Mouse (Mus musculus): ENCODE results near the gene Wdr82.

The Wdr82 gene

DNA sequence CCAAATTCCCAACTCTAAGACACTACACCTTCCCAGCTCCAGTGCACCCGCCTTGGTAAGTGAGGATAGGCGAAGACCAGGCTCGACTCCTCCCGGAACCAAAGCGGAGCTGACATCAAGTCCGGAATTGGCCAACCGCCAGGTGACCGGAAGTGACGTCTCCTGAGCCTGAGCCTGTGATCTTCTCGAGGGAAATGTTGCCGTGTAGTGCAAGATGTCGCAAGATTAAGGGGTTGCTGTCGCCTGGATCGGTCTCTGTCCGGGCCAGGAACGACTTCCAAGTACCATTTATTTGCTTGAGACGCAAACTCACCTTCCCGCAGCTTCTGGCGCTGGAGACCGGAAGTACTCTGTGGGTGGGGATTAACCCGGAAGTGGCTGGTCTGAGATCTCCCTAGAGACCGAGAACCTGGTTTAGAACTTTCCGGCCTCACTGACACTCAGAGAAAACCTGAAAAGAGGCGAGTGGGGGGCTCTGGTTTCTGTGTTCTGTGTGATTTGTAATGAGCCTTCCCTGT is 10.9 kb upstream of the Wdr82 start:
- in situ Hi-C loops (cut with MboI, MseI): loop anchor here in 1 of 2 experiments (10.0 kb wide), 2 partner anchors 1105 to 1885 kb away; partner anchors contain the start of gene Mrpl3

DNA sequence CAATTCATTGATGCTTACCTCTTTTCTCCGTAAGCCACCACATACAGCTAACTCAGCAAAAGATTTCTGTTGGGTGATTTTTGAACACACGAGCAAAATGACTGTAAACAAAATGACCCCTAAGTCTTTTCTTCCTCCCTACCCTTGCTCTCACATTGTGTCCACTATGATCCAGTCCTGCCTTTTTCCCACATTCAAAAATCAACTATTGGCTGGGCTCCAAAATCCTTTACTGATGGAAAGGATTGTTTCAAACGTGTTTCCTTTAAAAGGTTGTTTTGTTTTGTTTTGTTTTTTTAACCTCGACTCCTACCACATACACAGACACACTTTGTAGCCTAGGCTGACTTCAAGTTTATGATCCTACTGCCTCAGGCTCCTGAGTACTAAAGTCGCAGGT is 10.3 kb upstream of the Wdr82 start:
- in situ Hi-C loops (cut with MboI, MseI): no loop called here

DNA sequence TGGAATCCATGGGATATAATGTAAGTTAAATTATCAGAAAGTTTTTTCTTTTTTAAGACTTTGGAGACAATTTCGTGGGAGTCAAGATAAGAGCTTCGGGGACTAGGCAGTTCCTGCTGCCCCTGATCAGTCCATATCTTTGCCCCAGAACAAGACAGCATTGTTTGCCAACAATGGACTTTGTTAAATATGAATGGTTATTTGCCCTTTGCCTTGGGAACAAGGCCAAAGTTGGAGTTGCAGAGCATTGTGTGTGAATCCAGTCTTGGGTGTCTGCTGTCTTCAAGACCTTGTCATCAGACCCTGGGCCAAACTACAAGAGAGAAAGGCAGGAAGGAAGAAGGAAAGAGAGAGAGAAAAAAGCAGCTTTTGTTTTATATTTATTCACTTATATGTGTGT is 4.0 kb upstream of the Wdr82 start:
- in situ Hi-C loops (cut with MboI, MseI): loop anchor here in 1 of 2 experiments (5.0 kb wide), 1 partner anchor 41 kb away; no protein-coding TSS in a partner anchor

DNA sequence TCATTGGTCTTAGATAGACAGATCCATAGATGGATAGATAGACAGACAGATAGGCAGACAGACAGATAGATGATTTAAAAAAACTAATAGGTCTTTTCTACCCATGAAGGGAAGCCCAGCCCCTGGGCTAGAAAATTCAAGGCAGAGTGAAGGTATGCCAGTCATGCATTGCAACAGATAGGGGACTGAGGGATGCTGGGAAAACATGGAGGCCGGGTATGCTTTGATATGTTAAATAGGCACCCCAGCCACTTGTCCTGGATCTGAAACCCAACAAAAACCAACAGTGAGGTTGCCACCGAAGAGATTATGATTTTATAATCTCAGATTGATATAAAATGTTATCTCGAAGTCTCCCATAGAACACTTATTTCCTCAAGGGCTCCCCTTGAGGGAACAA is 3.5 kb upstream of the Wdr82 start:
- in situ Hi-C loops (cut with MboI, MseI): loop anchor here in 1 of 2 experiments (5.0 kb wide), 1 partner anchor 40 kb away; no protein-coding TSS in a partner anchor

DNA sequence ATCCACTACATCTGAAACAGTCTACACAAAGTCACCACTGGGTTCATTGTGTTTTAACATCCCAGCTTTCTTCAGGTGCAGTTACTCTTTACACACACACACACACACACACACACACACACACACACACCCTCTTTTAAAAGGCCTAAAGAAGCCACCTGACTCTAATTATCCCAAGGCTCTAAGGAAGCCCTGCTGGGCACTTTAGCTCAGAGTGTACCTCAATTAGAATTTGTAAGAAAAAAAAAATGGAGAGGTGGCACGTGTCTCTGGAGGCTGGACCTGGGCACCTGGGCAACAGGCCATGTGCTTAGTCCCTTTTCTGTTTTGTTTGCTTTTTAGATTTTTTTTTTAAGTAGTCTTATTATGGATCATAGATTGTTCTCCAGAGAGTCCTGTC is 3.0 kb upstream of the Wdr82 start:
- in situ Hi-C loops (cut with MboI, MseI): loop anchor here in 1 of 2 experiments (5.0 kb wide), 1 partner anchor 40 kb away; no protein-coding TSS in a partner anchor

DNA sequence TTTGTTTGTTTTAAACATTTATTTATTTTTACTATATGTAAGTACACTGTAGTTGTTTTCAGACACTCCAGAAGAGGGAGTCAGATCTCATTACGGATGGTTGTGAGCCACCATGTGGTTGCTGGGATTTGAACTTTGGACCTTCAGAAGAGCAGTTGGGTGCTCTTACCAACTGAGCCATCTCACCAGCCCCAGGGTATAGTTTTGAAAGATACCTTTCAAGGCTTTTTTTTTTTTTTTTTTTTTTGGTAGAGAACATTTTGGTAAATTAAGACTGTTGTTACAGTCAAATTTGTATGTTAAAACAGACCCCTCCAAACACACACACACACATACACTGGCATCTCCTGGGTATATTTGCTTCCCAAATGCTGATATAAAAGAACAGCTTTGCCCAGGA is 1.7 kb upstream of the Wdr82 start:
- in situ Hi-C loops (cut with MboI, MseI): loop anchor here in 1 of 2 experiments (5.0 kb wide), 1 partner anchor 38 kb away; no protein-coding TSS in a partner anchor

DNA sequence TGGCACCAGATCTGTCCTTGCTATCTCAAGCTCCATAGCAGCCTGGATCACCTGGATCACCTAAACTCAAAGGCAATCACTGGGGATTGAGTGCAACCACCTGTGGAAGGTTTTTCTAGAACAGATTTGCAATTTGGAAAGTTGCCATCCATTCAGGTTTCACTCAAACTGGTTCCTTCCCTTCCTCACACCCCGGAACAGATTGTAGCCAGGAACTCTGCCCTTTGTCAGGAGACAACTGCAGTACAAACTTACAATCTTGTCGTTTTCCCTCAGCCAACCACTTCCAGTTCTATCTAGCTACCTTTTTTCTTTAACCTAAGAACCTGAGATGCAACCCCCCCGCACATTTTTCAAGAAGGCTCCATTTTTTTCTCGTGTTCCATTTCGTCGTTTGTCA is 811 bp upstream of the Wdr82 start:
- in situ Hi-C loops (cut with MboI, MseI): loop anchor here (5.0 to 10.0 kb wide), 2 partner anchors 37 to 255 kb away; partner anchors contain the start of gene Rpl29 (in 1 of the 2)

DNA sequence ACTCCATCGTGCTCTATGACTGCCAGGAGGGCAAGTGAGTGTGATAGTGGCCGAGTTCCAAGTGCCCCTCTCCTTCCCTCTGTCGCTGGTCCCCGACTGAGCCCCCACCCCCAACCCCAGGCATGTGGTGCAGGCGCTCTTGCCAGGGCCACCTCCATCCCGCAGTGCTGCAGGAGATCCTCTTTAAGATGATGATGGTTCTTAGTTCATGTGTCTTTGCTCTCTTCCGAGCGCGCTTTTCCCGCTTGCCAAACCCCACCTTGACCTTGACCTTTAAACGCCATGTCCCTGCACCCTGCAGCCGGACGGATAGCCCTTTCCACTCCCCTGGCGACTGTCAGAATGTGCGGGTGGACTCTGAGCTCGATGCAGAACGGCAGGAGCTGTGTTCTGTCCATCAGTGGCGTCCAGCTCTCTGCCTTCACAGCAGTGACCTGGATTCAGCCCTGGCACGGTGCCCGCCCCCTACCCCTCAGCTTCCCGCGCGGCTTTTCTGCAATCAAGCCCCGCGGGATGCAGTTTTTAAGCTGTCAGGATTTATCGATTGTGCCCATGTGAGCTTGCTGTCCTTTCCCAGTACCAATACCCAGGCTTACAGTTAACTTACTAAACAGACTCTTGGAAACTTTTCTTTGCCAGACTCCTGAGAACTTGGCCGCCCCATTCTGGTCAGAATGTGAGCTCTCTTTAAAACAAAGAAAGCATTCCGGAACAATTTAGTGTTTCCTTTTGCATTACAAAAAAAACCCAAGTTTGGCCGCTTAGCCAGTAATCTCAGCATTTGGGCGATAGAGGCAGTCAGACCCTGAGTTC is 824 bp downstream of the Wdr82 start:
- in situ Hi-C loops (cut with MboI, MseI): loop anchor here in 1 of 2 experiments (10.0 kb wide), 1 partner anchor 253 kb away; the partner anchor contains the start of gene Rpl29

DNA sequence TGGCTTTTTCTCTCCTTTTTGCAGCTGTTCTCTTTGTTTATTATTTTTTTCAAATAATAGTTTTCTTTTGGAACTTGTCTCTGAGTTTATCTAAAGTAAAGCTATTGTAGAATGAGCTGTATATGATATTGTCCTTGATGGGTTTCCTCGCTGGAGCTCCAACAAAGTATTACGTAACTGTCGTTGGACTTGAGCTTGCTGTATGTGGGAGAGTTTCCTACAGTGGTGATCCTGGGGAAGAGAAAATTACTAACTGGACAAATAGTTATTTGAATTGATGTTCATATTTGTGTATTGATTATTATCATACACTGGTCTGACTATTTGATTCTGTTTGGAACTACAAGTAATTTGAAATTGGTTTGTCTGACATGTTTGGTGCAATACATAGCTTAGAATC is 1.8 kb downstream of the Wdr82 start:
- in situ Hi-C loops (cut with MboI, MseI): loop anchor here in 1 of 2 experiments (10.0 kb wide), 1 partner anchor 252 kb away; the partner anchor contains the start of gene Rpl29

DNA sequence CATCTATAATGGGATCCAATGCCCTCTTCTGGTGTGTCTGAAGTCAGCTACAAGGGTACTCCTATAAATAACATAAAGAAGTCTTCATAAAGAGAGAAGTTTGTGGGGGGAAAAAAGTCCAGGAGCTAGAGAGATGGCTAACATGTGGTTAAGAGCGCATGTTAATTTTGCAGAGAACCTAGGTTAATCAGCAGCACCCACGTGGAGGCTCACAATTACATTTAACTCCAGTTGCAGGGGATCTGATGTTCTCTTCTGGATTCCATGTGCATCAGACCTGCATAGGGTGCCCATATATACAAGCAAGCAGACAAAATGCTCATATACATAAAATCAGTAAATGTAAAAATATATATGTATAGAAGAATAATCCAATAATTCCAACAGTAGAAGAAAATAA is 2.6 kb downstream of the Wdr82 start:
- in situ Hi-C loops (cut with MboI, MseI): loop anchor here in 1 of 2 experiments (10.0 kb wide), 1 partner anchor 251 kb away; the partner anchor contains the start of gene Rpl29

DNA sequence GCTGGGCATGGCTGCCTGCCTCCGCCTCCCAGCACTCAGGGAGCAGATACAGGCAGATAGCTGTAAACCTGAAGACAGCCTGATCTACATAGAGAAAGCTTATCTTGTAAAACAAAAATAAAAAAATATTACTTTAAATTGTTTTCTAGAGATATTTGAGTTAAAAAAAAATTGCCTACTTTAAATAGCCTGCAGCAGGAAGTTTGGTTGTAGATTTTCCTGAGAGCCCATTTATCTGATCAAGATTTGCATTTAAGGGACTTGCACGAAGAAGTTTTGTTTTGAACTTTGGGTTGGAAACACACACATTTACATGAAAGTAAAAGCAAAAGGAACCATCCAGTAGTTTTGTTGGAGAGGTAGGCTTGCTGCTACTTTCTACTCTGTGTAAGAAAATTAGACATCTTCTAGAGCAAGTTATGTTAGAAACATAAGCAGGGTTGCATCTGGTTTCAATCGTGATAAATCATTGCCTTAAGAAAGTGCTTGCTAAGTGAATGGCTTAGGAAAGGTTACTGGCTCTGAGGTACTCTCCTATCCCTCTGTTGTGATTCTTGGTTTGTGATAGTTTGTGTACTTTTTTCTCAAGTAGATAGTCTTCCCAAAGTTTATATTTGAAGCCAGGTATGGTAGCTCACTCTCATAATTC is 4.9 kb downstream of the Wdr82 start:
- in situ Hi-C loops (cut with MboI, MseI): loop anchor here (5.0 to 25.0 kb wide), 4 partner anchors 107 to 1362 kb away; partner anchors contain the start of genes Cyb561d2 (in 1 of the 2), Manf (in 1 of the 2), Nprl2 (in 1 of the 2) and Poc1a (in 1 of the 2)

DNA sequence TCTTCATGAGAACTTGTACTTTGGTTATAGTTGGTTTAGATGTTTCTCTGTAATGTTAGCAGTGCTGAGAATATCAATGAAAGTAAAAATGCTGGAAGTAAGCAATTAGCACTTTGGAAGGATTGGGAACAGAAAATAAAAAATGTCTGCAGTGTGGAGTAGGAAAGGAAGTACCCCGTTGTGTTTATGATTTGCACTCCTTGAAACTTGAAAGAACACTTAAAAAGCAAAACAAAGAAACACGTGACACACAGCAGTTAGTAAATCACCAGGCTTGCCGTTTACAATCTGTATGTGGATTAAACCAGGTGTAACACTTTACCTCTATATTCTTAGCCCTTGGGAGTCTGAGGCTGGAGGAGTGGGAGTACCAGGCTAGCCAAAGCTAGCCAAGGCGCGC is 6.0 kb downstream of the Wdr82 start:
- in situ Hi-C loops (cut with MboI, MseI): loop anchor here (5.0 to 25.0 kb wide), 4 partner anchors 106 to 1361 kb away; partner anchors contain the start of genes Cyb561d2 (in 1 of the 2), Manf (in 1 of the 2), Nprl2 (in 1 of the 2) and Poc1a (in 1 of the 2)

DNA sequence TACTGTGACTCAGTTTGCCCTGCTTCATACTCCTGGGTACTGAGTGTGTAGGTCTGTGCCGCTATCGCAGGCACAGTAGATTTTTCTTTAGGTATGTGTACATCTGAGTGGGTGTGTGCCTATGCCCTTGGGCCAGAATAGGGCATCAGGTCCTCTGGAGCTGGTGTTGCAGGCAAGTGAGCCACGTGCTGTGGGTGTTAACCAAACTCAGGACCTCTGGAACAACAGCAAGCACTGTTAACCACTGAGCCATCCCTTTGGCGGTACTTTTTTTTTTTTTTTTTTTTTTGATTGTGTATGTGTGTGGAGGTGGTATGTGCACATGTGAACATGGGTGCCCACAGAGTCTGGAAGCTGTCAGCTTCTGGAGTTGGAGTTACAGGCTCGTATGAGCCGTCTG is 7.1 kb downstream of the Wdr82 start:
- in situ Hi-C loops (cut with MboI, MseI): loop anchor here (5.0 to 25.0 kb wide), 4 partner anchors 105 to 1360 kb away; partner anchors contain the start of genes Cyb561d2 (in 1 of the 2), Manf (in 1 of the 2), Nprl2 (in 1 of the 2) and Poc1a (in 1 of the 2)

DNA sequence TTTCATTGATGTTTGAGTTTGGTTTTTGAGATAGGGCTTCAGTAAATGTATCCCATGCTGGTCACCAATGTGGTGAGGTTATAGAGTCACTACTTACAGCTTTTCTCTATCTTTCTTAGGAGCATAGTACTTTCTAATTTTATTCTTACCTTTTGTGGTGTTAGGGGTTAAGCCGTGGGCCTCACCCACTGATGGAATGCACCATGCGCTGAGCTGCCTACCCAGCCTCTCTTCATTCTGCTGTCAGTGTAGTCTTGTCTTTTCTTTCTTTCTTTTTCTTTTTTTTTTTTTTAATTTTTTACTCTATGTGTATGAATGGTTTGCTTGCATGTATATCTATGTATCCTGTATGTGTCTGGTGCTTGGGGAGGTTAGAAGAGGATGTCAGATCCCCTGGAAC is 8.7 kb downstream of the Wdr82 start:
- in situ Hi-C loops (cut with MboI, MseI): loop anchor here (5.0 to 25.0 kb wide), 4 partner anchors 103 to 1358 kb away; partner anchors contain the start of genes Cyb561d2 (in 1 of the 2), Manf (in 1 of the 2), Nprl2 (in 1 of the 2) and Poc1a (in 1 of the 2)

DNA sequence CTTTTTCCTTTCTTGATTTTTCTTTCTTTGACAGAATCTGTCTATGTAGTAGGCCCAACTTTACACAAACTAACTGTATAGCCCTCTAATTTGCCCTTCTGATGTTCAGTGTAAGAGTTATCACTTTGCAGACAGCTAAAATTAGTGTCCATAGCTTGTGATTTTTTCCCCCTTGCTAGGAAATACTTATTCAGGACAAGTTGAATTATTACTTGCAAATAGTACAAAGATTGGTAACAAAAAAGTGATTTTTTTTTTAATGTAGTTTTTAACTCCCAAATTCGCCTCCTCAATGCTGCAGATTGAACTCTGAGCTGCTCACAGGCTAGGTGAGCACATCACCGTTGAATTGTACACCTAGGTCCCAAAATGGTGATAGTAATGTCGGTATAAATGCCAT is 9.2 kb downstream of the Wdr82 start:
- in situ Hi-C loops (cut with MboI, MseI): loop anchor here (5.0 to 25.0 kb wide), 4 partner anchors 102 to 1357 kb away; partner anchors contain the start of genes Cyb561d2 (in 1 of the 2), Manf (in 1 of the 2), Nprl2 (in 1 of the 2) and Poc1a (in 1 of the 2)

DNA sequence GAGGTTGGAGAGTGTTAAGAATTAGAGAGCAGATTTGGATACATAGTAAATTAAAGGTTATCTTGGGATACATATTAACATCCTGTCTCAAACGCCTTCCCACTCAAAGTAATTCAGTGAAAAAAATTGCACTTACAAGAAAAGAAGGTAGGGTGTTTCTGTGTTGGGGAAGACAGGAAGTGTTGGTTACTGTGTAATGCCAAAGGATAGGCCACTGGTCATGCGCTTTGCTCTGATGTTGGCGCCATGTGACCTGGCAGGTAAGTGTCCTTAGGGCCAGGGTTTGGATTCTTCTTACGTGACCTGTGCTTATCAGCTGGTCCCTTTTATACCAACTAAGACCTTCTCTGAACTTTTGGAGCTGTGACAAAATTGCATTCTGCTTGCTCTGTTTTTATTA is 11.4 kb downstream of the Wdr82 start:
- in situ Hi-C loops (cut with MboI, MseI): loop anchor here (25.0 kb wide), 2 partner anchors 705 to 1355 kb away; partner anchors contain the start of genes Cyb561d2 (in 1 of the 2), Manf (in 1 of the 2), Nprl2 (in 1 of the 2) and Rbm15b (in 1 of the 2)

DNA sequence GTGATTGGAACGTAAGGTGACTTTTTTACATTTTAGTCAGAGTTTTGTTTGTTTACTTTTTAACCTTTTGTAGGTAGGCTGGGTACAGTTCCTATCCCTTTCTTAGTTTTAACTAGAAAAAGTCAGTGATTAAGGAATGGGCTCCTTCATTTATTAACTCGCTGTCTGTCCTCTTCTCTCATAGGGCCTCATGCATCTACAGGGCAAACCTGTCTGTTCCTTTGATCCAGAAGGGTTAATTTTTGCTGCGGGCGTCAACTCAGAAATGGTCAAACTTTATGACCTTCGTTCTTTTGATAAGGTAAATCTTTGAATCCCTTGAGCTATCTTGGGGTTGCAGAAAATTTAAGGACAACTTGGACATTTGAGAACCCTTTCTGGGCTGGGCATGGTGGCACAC is 13.3 kb downstream of the Wdr82 start:
- in situ Hi-C loops (cut with MboI, MseI): loop anchor here (25.0 kb wide), 2 partner anchors 703 to 1353 kb away; partner anchors contain the start of genes Cyb561d2 (in 1 of the 2), Manf (in 1 of the 2), Nprl2 (in 1 of the 2) and Rbm15b (in 1 of the 2)

DNA sequence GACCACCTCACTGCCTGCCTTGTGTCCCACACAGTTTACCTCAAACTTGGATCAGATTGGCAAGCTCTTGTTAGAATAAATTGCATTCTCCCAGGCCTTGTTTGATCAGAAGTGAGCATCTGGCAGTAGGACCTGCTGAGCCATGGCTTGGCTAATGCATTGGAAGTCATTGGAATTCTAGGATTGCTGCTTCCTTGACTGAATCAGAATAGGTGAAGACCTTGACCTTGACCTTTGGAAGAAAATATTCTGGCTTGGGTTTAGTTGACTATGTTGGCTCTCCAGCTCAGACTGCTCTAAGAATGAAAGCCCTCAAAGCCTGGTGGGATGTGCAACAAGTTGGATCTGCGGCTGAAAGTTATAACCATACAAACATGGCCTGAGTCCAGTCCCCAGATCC is 20.6 kb downstream of the Wdr82 start:
- in situ Hi-C loops (cut with MboI, MseI): loop anchor here (10.0 to 25.0 kb wide), 3 partner anchors 243 to 1346 kb away; partner anchors contain the start of genes Acy1 (in 1 of the 2), Cyb561d2 (in 1 of the 2), Manf (in 1 of the 2) and Nprl2 (in 1 of the 2)

DNA sequence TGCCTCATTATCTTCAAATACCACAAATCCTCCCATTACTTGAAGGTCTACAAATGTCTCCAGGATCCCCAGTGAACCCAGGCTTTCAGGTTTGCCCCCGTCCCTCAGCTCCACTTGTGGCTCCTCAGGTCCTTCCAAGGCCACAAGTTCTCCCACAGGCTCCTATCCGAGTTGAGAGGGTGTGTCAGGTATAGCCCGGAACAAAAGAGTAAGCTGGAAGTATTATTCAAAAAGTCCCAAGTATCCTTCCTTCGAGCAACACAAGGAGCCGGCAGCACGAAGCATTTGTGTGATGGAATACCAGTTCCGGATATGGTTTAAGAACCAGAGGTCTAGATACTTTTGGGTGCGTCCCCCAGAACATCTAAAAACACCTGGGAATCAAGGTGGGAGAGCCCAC is 21.3 kb downstream of the Wdr82 start:
- in situ Hi-C loops (cut with MboI, MseI): loop anchor here (10.0 to 25.0 kb wide), 3 partner anchors 243 to 1345 kb away; partner anchors contain the start of genes Acy1 (in 1 of the 2), Cyb561d2 (in 1 of the 2), Manf (in 1 of the 2) and Nprl2 (in 1 of the 2)

DNA sequence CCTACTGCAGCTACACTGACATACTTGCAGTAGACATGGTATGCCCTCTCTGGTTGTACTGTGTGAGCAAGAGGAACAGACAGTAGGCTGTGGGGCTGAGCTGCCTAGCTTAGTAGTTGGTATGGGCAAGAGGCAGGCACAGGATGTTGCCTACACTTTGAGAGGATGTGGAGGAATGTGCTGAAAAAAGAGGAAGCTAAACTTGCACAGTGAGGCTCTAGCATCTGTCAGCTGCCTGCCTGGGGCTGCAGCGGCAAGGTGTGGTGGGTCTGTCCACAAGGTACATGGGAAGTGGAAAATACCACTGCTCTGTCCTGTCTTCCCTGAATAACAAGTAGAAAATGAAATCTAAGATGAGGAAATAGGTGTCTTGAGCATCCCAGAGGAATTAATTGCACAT is 22.3 kb downstream of the Wdr82 start:
- in situ Hi-C loops (cut with MboI, MseI): loop anchor here (10.0 to 25.0 kb wide), 3 partner anchors 242 to 1344 kb away; partner anchors contain the start of genes Acy1 (in 1 of the 2), Cyb561d2 (in 1 of the 2), Manf (in 1 of the 2) and Nprl2 (in 1 of the 2)

All from T-helper 17 cell (primary cell).